Mouse (Mus musculus) liver, embryonic 14.5 days (tissue): Measurements from ENCODE around the gene Mfrp.

Source experiments
- CTCF ChIP-seq: IDR thresholded peaks from 2 replicates; pipeline ENCODE4 v1.5.1; 2016; ENCODE audit warnings: antibody characterized with exemption, low read depth, control low read depth
- EP300 ChIP-seq: IDR thresholded peaks from 2 replicates; pipeline ENCODE4 v1.6.1; 2016; ENCODE audit warnings: antibody characterized with exemption, low read depth

DNA sequence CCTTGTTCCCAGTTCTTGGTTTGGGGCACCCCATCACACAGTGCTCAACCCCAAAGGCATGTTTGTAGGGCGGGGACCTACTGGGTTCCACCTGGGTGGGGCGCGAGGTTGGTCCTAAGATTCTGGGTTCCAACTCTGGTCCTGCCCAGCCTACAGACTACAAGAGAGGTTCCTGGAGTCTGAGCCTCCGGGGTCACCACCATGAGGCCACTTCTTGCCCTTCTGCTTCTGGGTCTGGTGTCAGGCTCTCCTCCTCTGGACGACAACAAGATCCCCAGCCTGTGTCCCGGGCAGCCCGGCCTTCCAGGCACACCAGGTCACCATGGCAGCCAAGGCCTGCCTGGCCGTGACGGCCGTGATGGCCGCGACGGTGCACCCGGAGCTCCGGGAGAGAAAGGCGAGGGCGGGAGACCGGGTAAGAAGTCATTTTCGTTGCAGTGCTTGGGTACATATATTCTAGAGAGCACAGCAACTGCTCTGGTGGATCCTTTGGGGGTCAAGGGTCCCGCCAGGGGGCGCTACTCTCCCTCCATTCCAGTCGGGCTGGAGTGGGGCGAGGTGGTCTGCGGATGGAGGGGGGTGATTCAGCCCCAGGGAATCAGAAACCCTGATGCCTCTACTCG lies 6.1 kb downstream of the Mfrp start:
- TF ChIP-seq CTCF: peak; percentile 59
- no peak for TF ChIP-seq EP300
